Mouse (Mus musculus) lung, adult 2 months (tissue): ENCODE measurements around the gene Hspb9.

Experiments used
- CTCF ChIP-seq: fragments of 200-500 bp; IDR thresholded peaks from 2 replicates; pipeline ENCODE4 v1.5.1; 2011; ENCODE audit warnings: mild to moderate bottlenecking, low read length, control low read depth; ENCODE audit not compliant: insufficient read depth
- POLR2A ChIP-seq: fragments of 200-500 bp; IDR thresholded peaks from 2 replicates; pipeline ENCODE4 v1.6.1; 2011; ENCODE audit warnings: low read depth, mild to moderate bottlenecking, control low read depth, low read length, borderline replicate concordance; ENCODE audit errors: extremely low read depth

DNA sequence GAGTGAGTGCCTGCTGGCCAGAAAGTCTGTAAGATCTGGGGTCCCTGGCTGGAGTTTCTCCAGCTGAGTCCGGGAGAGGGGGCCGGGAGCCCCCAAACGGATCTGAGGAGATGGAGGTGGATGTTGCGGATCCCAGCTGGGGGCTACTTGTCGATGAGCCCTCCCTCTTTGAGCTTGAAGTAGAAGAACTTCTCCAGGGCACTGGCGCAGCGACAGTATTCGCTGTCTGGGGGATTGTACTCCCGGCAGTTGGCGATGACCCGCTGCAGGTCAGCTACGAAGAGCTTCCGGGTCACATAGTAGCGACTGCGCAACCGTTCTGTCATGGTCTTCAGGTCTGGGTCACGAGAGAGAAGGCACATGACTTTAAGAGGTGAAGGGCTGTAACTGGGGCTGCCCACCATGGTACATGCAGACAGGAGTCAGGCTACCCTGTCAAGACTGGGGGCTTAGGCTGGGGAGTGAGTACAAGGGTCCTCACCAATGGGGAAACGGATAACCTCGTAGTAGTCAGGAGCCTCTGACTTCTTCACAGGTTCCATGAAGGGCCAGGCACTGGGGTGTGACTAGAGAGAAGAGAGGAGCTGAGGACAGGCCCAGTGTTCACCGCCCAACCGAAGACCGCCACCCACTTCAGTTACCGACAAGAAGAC is 8.4 kb upstream of the Hspb9 start:
- TF ChIP-seq CTCF (no peak), POLR2A (no peak)
